Mouse (Mus musculus) testis, adult 2 months (tissue): ENCODE data around the gene Olfr38.

Experiments
- CTCF ChIP-seq: fragments of 200-500 bp; IDR thresholded peaks from 2 replicates; pipeline ENCODE4 v1.5.1; 2012; ENCODE audit warnings: low read depth, mild to moderate bottlenecking, inconsistent platforms, low read length, moderate library complexity; ENCODE audit not compliant: control insufficient read depth, insufficient read depth, insufficient replicate concordance
- POLR2A ChIP-seq: fragments of 200-500 bp; IDR thresholded peaks from 2 replicates; pipeline ENCODE4 v1.6.1; 2012; ENCODE audit warnings: low read depth, mild to moderate bottlenecking, inconsistent platforms, low read length, moderate library complexity; ENCODE audit not compliant: control insufficient read depth

DNA sequence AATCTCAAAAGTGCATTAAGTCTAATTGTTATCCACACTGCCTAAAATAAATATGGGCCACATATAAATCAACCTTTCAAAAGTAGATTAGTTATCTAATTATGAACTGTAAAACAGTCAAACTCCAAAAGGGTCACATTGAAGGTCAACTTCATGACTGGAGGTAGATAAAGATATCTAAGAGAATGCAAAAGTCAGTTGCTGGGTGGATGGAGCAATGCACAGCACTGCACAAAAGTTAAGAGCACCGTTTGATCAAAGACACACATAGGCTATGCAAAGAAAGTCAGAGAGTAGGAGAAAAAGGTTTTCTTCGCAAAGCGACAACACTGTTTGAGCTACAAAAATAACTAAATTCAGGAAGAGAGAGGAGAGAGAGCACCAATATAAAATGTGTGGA, 38.8 kb downstream of the Olfr38 start:
- TF ChIP-seq POLR2A (no peak), CTCF (no peak)
